Mouse (Mus musculus): ENCODE measurements around the gene Xbp1.

DNA sequence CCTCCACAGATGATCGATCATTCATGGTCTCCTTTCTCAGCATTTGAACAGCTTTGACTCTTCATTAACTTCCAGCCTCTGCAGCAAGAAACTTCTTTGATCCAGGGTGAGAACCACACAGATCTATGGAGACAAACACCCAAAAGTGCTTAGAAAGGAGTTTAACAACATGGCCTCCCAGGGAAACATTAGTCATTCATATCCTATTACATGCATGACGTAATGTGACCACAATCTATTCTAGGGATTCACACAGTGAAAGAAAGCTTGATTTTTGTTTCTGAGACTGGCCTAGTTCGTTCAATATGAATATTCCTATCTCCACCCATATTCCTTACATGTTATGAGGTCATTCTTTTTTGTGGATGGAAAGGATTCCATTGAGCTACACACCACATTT lies 45.1 kb downstream of the Xbp1 start:
- no peak for TF ChIP-seq CTCF (IDR thresholded peaks at IDR 0.05; ENCODE audit: control insufficient read depth, insufficient read depth, insufficient read length)
- no peak for TF ChIP-seq MYOG (IDR thresholded peaks at IDR 0.05; ENCODE audit: control insufficient read depth, extremely low read depth, insufficient read length)
- TF ChIP-seq FOSL1 (IDR thresholded peaks at IDR 0.05; ENCODE audit: insufficient read depth, low read length, poor library complexity, severe bottlenecking): peak; percentile 15
- no peak for TF ChIP-seq MYOD1 (IDR thresholded peaks at IDR 0.05; ENCODE audit: control insufficient read depth, insufficient read length, low read depth)
